Mouse (Mus musculus) embryonic fibroblast, embryonic 13.5 days (primary cell): ENCODE measurements around the gene Frmd4b. TPM values are rescaled to one million over a fixed set of nuclear protein-coding genes. Genes with fewer than 3 reads are reported as not detected.

Experiments
- H3K27ac ChIP-seq: 2 replicates; pipeline ENCODE4 v1.5.1; 2012; ENCODE audit warnings: low read length, control low read depth, inconsistent platforms; ENCODE audit not compliant: insufficient read depth
- H3K4me1 ChIP-seq: 2 replicates; pipeline ENCODE4 v1.6.1; 2011; ENCODE audit warnings: low read length; ENCODE audit not compliant: control insufficient read depth, insufficient read depth
- H3K4me3 ChIP-seq: 2 replicates; pipeline ENCODE4 v1.5.1; 2011; ENCODE audit warnings: mild to moderate bottlenecking, control low read depth, low read length; ENCODE audit not compliant: insufficient read depth
- CTCF ChIP-seq: IDR thresholded peaks from 2 replicates; pipeline ENCODE4 v1.5.1; 2011; ENCODE audit warnings: mild to moderate bottlenecking, control low read depth, low read length, moderate library complexity, borderline replicate concordance; ENCODE audit not compliant: insufficient read depth
- POLR2A ChIP-seq: IDR thresholded peaks from 2 replicates; pipeline ENCODE4 v1.6.1; 2011; ENCODE audit warnings: low read depth, mild to moderate bottlenecking, control low read depth, low read length, moderate library complexity
- polyA plus RNA-seq: library from polyadenylated mRNA; stranded (reverse); fragments of >200 nt; gene quantifications from 2 replicates; pipeline ENCODE4 v1.2.4, GENCODE M21; 2011; ENCODE audit warnings: low read depth; ENCODE audit not compliant: missing spikeins, insufficient read length

Frmd4b gene
- polyA plus RNA-seq, 1 experiment, result 0.88 TPM

GRCm38 (mm10) chr6:97305491-97305890, 311.9 kb downstream of the Frmd4b start:
- no peak overlapping the region for H3K27ac ChIP-seq
- TF ChIP-seq CTCF, result no peak
- TF ChIP-seq POLR2A, result no peak
- H3K4me1 ChIP-seq, result peaks cover 4% of the 10 kb centered on the region; the same call in 1 of the 2 replicates
- no peak overlapping the region for H3K4me3 ChIP-seq

GRCm38 (mm10) chr6:97305010-97305409, 312.3 kb downstream of the Frmd4b start:
- no peak overlapping the region for H3K27ac ChIP-seq
- peaks cover 4% of the 10 kb centered on the region; the same call in 1 of the 2 replicates for H3K4me1 ChIP-seq
- no peak overlapping the region for H3K4me3 ChIP-seq
- TF ChIP-seq CTCF (no peak), POLR2A (no peak)

DNA sequence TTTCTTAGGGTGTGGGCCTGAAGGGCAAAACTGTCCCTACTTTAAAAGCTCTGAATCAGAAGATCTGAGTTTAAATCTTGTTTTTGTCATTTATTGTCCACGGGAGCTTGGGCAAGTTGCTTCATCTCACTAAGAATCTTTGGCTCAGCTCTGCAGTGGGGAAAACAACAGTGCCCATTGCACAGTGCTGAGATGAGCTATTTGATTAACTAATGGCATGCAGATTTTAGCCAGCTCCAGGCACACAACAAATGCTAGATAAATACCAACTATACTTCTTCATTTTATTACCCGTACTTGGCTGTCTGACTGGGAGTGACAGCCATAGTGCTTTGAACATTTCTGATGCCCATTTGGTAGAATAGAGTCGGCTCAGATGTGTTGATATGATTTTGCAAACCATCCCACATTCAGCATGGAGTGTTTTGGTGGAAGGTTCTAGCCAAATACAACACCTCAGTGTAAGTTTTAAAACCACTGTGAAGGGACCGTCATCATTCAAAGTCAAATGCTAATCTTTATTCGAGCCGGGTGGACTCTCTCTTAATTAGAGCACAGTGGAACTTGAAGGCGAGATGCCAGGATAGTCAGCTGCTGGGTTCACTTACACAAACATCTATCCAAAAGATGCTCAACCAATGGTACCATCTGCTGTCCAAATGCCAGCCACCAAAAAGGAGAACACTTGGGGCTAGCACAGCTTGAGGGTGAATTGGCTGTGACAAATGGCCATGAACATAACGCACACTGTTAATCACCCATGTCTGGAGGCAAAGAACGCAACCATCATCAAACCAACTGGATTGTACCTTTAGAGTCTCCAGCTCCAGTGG, 313.8 kb downstream of the Frmd4b start:
- Histone ChIP-seq H3K4me3 (no peak overlapping the region), H3K27ac (no peak overlapping the region), H3K4me1 (peaks cover 4% of the 10 kb centered on the region; the same call in 1 of the 2 replicates)
- no peak for TF ChIP-seq POLR2A
- no peak for TF ChIP-seq CTCF

DNA sequence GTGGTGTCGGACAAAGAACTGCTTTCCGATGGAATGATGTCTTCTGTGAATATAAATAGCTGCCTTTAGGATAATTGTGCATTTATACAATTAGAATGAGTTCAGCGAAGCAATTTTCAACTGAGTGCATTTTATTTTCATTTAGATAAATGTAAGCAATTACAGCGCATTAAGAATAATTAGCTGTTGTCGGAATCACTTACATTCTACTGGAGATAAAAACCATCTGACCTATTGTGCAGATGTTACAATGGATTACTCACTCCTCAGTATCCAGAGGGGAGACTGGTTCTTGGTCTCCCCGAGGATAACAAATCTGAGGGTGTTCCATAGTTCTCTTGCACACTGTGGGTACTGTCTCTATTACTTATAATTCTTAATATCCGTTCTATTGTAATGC, 315.0 kb downstream of the Frmd4b start:
- H3K4me1 ChIP-seq, result peaks cover 4% of the 10 kb centered on the region; the same call in 1 of the 2 replicates
- no peak overlapping the region for H3K27ac ChIP-seq
- H3K4me3 ChIP-seq, result no peak overlapping the region
- no peak for TF ChIP-seq CTCF
- TF ChIP-seq POLR2A, result no peak

DNA sequence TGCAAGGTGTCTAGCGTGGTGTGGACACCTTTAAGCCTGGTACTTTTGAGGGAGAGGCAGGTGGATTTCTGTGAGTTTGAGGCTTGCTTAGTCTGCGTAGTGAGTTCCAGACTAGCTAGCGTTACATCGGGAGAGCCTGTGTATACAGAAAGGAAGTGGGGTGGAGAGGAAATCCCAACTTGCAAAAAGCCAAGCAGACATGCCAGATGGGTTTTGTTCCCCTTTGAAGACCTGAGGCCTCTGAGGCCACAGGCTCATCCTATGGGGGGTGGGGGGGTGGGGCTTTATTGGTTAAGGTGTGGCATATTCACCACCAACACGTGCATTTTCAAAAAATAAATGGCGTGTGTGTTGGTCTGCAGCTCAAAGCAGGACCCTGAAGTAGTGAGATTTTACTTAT, 316.7 kb downstream of the Frmd4b start:
- Histone ChIP-seq H3K4me1 (peaks cover 3% of the 10 kb centered on the region; the same call in 1 of the 2 replicates), H3K27ac (no peak overlapping the region), H3K4me3 (no peak overlapping the region)
- no peak for TF ChIP-seq POLR2A
- no peak for TF ChIP-seq CTCF

GRCm38 (mm10) chr6:97300180-97300579, 317.2 kb downstream of the Frmd4b start:
- H3K4me1 ChIP-seq, result 0 out of 2 replicates have a peak, but pooled peaks cover 2% of the 10 kb centered on the region
- no peak overlapping the region for H3K27ac ChIP-seq
- no peak overlapping the region for H3K4me3 ChIP-seq
- TF ChIP-seq CTCF, result no peak
- TF ChIP-seq POLR2A, result no peak

DNA sequence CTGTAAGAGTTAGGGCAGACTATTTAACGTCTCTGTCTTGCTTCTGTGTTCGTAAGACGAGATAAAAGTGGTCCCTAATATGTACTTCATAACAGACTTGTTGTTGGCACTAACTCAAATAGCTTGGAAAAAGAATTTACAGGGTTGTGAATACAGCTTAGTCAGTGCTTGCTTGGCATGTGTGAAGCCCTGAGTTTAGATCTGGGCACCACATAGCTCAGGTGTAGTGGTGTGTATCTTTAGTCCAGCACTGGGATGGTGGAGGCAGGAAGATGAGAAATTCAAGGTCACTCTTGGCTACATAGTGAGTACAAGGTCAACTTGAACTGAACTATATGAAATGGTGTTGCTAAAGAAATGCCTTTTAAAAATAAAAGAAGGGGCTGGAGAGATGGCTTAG, 320.2 kb downstream of the Frmd4b start:
- Histone ChIP-seq H3K27ac (no peak overlapping the region), H3K4me1 (no peaks in the 10 kb centered on the region), H3K4me3 (no peak overlapping the region)
- TF ChIP-seq POLR2A, result no peak
- no peak for TF ChIP-seq CTCF

GRCm38 (mm10) chr6:97295866-97296527, 321.3 kb downstream of the Frmd4b start:
- TF ChIP-seq POLR2A (no peak), CTCF (no peak)
- Histone ChIP-seq H3K27ac (no peak overlapping the region), H3K4me3 (no peak overlapping the region), H3K4me1 (no peaks in the 10 kb centered on the region)

GRCm38 (mm10) chr6:97295416-97295815, 321.9 kb downstream of the Frmd4b start:
- no peak overlapping the region for H3K27ac ChIP-seq
- no peak for TF ChIP-seq CTCF
- TF ChIP-seq POLR2A, result no peak
- no peak overlapping the region for H3K4me3 ChIP-seq
- no peaks in the 10 kb centered on the region for H3K4me1 ChIP-seq

DNA sequence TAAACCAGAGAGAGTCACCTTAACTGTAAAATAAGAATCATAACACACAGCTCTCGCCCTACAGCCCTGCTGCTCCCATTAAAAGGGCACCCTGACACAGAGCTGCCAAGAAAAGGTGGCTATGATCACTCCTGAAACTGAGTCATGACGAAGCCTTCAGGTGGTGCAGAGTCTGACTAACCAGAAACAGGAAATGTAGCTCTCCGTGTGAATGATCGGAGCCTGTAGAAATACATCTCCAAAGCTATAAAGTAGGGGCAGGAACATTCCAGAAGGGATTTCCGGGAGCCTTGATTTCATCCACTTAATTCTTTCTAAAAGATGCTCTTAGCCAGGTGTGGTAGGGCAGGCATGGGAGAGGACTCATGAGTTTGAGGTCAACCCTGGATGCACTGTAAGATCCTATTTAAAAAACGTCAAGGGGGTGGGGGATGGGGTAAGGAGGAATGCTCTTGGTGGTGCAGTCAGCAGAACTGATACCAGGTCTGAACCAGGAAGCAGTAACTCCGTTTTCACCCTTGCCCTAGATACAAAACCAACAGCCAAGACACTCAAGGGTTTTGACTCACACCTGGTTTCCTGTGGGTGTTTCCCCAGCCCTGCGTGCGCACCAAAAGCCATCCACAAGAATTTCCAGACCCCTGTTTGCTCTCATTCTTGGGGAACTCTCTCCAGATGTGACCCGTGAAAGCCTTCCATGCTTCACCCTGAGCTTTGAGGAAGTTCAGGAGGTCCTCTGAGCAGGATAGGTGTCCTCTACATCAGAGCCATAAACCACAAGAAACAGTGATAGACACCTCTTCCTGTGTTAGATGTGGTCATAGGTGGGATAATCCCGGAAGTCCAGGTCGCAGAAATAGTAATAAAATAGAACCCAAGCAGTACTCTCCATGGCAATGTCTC, 323.4 kb downstream of the Frmd4b start:
- no peak overlapping the region for H3K27ac ChIP-seq
- no peaks in the 10 kb centered on the region for H3K4me1 ChIP-seq
- H3K4me3 ChIP-seq, result no peak overlapping the region
- TF ChIP-seq CTCF, result no peak
- TF ChIP-seq POLR2A, result no peak
